Mouse (Mus musculus) kidney, embryonic 14.5 days (tissue): ENCODE results near the gene Elf5. TPM values are rescaled to one million over a fixed set of nuclear protein-coding genes. Genes with fewer than 3 reads are reported as not detected.

Source experiments
- ATAC-seq: fragments of 200-750 bp; cut with Nextera tagmentation; 2 replicates; pipeline ENCODE4 v1.8.0; 2017; ENCODE audit warnings: moderate number of reproducible peaks, mild to moderate bottlenecking, moderate TSS enrichment, moderate library complexity; ENCODE audit not compliant: low FRiP score, low TSS enrichment
- H3K27ac ChIP-seq: fragments of 300-500 bp; sonication (generic); 2 replicates; pipeline ENCODE4 v1.5.1; 2014; ENCODE audit warnings: low read depth, mild to moderate bottlenecking, low read length, moderate library complexity, mixed read lengths
- H3K27me3 ChIP-seq: fragments of 300-500 bp; sonication (generic); 2 replicates; pipeline ENCODE4 v1.6.1; 2014; ENCODE audit warnings: mild to moderate bottlenecking, low read length; ENCODE audit not compliant: control insufficient read depth, insufficient read depth
- H3K36me3 ChIP-seq: fragments of 300-500 bp; sonication (generic); 2 replicates; pipeline ENCODE4 v1.6.1; 2014; ENCODE audit warnings: low read length, mixed read lengths; ENCODE audit not compliant: control insufficient read depth, insufficient read depth
- H3K4me1 ChIP-seq: fragments of 300-500 bp; sonication (generic); 2 replicates; pipeline ENCODE4 v1.6.1; 2014; ENCODE audit warnings: low read length, mixed read lengths; ENCODE audit not compliant: control insufficient read depth, insufficient read depth
- H3K4me2 ChIP-seq: fragments of 300-500 bp; sonication (generic); replicated peaks from 2 replicates; pipeline ENCODE4 v1.6.1; 2014; ENCODE audit warnings: low read depth, mild to moderate bottlenecking, low read length
- H3K4me3 ChIP-seq: fragments of 300-500 bp; sonication (generic); 2 replicates; pipeline ENCODE4 v1.5.1; 2014; ENCODE audit warnings: mild to moderate bottlenecking, low read length
- H3K9ac ChIP-seq: fragments of 300-500 bp; sonication (generic); 2 replicates; pipeline ENCODE4 v1.6.1; 2014; ENCODE audit warnings: low read depth, mild to moderate bottlenecking, low read length, moderate library complexity
- H3K9me3 ChIP-seq: fragments of 300-500 bp; sonication (generic); 2 replicates; pipeline ENCODE4 v1.6.1; 2016; ENCODE audit warnings: low read length; ENCODE audit not compliant: control insufficient read depth
- WGBS: fragments of 180-500 bp; shearing (Covaris S2); extraction: QIAGEN DNeasy Blood & Tissue Kit; methylation state at CpG from one replicate; pipeline ENCODE4 v1.1.7; 2014; 5-methylcytosine and 5-hydroxymethylcytosine counted together
- polyA plus RNA-seq: library from polyadenylated mRNA; unstranded; fragments of >200 nt; fragmentation: Nextera tagmentation; extraction: Ambion mirVana; gene quantifications from 2 replicates; pipeline ENCODE4 v1.2.1, GENCODE M21; 2014

Elf5 gene
- polyA plus RNA-seq: 2.5 and 2.9 TPM in 2 replicates

- Histone ChIP-seq H3K4me1 (no peaks in the 10 kb centered on the region), H3K4me3 (no peak within 1 kb of the TSS), H3K27me3 (no peaks in the 10 kb centered on the region), H3K36me3 (no peaks in the 10 kb centered on the region), H3K9me3 (no peaks in the 10 kb centered on the region), H3K9ac (no peak within 1 kb of the TSS), H3K27ac (no peak within 1 kb of the TSS; the same call in 1 of the 2 replicates), H3K4me2 (no peak within 1 kb of the TSS)
- WGBS: 79% methylated on average over 6 of the region's 6 CpGs
- no peak for ATAC-seq
These were observed at the start of gene Elf5 for GRCm38 (mm10) chr2:103411348-103411747. Elf5 (plus strand) TSS chr2:103411688.

- no peak overlapping the region for H3K4me2 ChIP-seq
- H3K27me3 ChIP-seq: no peaks in the 10 kb centered on the region
- H3K4me1 ChIP-seq: no peaks in the 10 kb centered on the region
- H3K9me3 ChIP-seq: no peaks in the 10 kb centered on the region
- 82% methylated on average over 5 of the region's 5 CpGs for WGBS
- ATAC-seq: no peak
- no peak overlapping the region for H3K27ac ChIP-seq
- H3K36me3 ChIP-seq: no peaks in the 10 kb centered on the region
- no peak overlapping the region for H3K9ac ChIP-seq
- H3K4me3 ChIP-seq: no peak overlapping the region
These were observed 38.9 kb upstream of the Elf5 start for GRCm38 (mm10) chr2:103372541-103372940.

GRCm38 (mm10) chr2:103379502-103380160, 31.9 kb upstream of the Elf5 start:
- Histone ChIP-seq H3K27me3 (no peaks in the 10 kb centered on the region), H3K4me1 (no peaks in the 10 kb centered on the region), H3K4me3 (no peak overlapping the region), H3K36me3 (no peaks in the 10 kb centered on the region), H3K27ac (no peak overlapping the region), H3K9ac (no peak overlapping the region), H3K9me3 (no peaks in the 10 kb centered on the region), H3K4me2 (no peak overlapping the region)
- no peak for ATAC-seq
- 76% methylated on average over 9 of the region's 9 CpGs for WGBS

- 0 out of 2 replicates have a peak, but pooled peaks cover 3% of the 10 kb centered on the region for H3K9me3 ChIP-seq
- no peak overlapping the region for H3K4me3 ChIP-seq
- no peaks in the 10 kb centered on the region for H3K4me1 ChIP-seq
- no peaks in the 10 kb centered on the region for H3K27me3 ChIP-seq
- no peak overlapping the region for H3K27ac ChIP-seq
- no peak overlapping the region for H3K9ac ChIP-seq
- H3K36me3 ChIP-seq: no peaks in the 10 kb centered on the region
- no peak overlapping the region for H3K4me2 ChIP-seq
- ATAC-seq: no peak
- 90% methylated on average over 2 of the region's 2 CpGs for WGBS
These were observed 29.3 kb upstream of the Elf5 start for GRCm38 (mm10) chr2:103382174-103382573.

- Histone ChIP-seq H3K36me3 (no peaks in the 10 kb centered on the region), H3K9me3 (0 out of 2 replicates have a peak, but pooled peaks cover 3% of the 10 kb centered on the region), H3K4me1 (no peaks in the 10 kb centered on the region), H3K9ac (no peak overlapping the region), H3K27me3 (no peaks in the 10 kb centered on the region), H3K4me2 (no peak overlapping the region), H3K4me3 (no peak overlapping the region), H3K27ac (no peak overlapping the region)
- no peak for ATAC-seq
- WGBS: 88% methylated on average over 1 of the region's 1 CpGs
These were observed 23.6 kb upstream of the Elf5 start for GRCm38 (mm10) chr2:103387881-103388280.

GRCm38 (mm10) chr2:103388311-103388710, 23.2 kb upstream of the Elf5 start:
- Histone ChIP-seq H3K36me3 (no peaks in the 10 kb centered on the region), H3K27me3 (no peaks in the 10 kb centered on the region), H3K9me3 (0 out of 2 replicates have a peak, but pooled peaks cover 3% of the 10 kb centered on the region), H3K4me2 (no peak overlapping the region), H3K9ac (no peak overlapping the region), H3K4me1 (no peaks in the 10 kb centered on the region), H3K27ac (no peak overlapping the region), H3K4me3 (no peak overlapping the region)
- 91% methylated on average over 1 of the region's 1 CpGs for WGBS
- no peak for ATAC-seq

- Histone ChIP-seq H3K4me3 (no peak overlapping the region), H3K9ac (no peak overlapping the region), H3K4me2 (no peak overlapping the region), H3K27me3 (no peaks in the 10 kb centered on the region), H3K27ac (no peak overlapping the region), H3K9me3 (no peaks in the 10 kb centered on the region), H3K36me3 (no peaks in the 10 kb centered on the region), H3K4me1 (no peaks in the 10 kb centered on the region)
- WGBS: 70% methylated on average over 4 of the region's 4 CpGs
- ATAC-seq: no peak
These were observed 21.2 kb upstream of the Elf5 start for GRCm38 (mm10) chr2:103390086-103390988.

- WGBS: 86% methylated on average over 3 of the region's 4 CpGs
These were observed 19.9 kb upstream of the Elf5 start for GRCm38 (mm10) chr2:103391626-103392025.

GRCm38 (mm10) chr2:103398110-103398509, 13.4 kb upstream of the Elf5 start:
- no peaks in the 10 kb centered on the region for H3K9me3 ChIP-seq
- no peak overlapping the region for H3K27ac ChIP-seq
- no peak overlapping the region for H3K4me2 ChIP-seq
- no peaks in the 10 kb centered on the region for H3K4me1 ChIP-seq
- H3K27me3 ChIP-seq: no peaks in the 10 kb centered on the region
- no peak overlapping the region for H3K4me3 ChIP-seq
- WGBS: 78% methylated on average over 6 of the region's 6 CpGs
- no peak overlapping the region for H3K9ac ChIP-seq
- no peak for ATAC-seq
- no peaks in the 10 kb centered on the region for H3K36me3 ChIP-seq

More at GRCm38 (mm10) chr2:103391626-103392025, 19.9 kb upstream of the Elf5 start:
- Histone ChIP-seq H3K27me3 (no peaks in the 10 kb centered on the region), H3K9me3 (no peaks in the 10 kb centered on the region), H3K4me2 (no peak overlapping the region), H3K9ac (no peak overlapping the region), H3K27ac (no peak overlapping the region), H3K36me3 (no peaks in the 10 kb centered on the region), H3K4me3 (no peak overlapping the region), H3K4me1 (no peaks in the 10 kb centered on the region)
- no peak for ATAC-seq
